ENCODE assay signal across 11 mouse cellular contexts in genomic region chr13:37821413-37821812, GRCm38 (mm10). TPM values are rescaled to one million over a fixed set of nuclear protein-coding genes. Genes with fewer than 3 reads are reported as not detected.
A peak's percentile ranks its signal among the peaks of the same experiment; 100 is the strongest.
DNase-seq lines count a peak whose midpoint lies in the region; ATAC-seq lines count a peak whose summit lies in the region.
"Had no signal": no experiment of that assay in that cellular context is flagged by ENCODE, and none has a peak within 500 bp of the region (broad histone marks: within the 10 kb centered on the region; RNA-seq: fewer than 3 reads in every experiment).

No protein-coding gene starts in this region.

- H3K9me3 ChIP-seq in heart, embryonic 11.5 days (replicated peaks; ENCODE audit: control insufficient read depth, low read length) = no peaks in the 10 kb centered on the region
- no peaks in the 10 kb centered on the region for H3K9me3 ChIP-seq in liver, embryonic 12.5 days (replicated peaks)
- H3K9me3 ChIP-seq: embryonic facial prominence, embryonic 12.5 days had no signal

- H3K4me3 ChIP-seq in heart, embryonic 11.5 days (ENCODE audit: low read depth, low read length) = no peak overlapping the region
- H3K4me3 ChIP-seq in liver, embryonic 12.5 days = no peak overlapping the region
- H3K4me3 ChIP-seq: embryonic facial prominence, embryonic 12.5 days had no signal

- ATAC-seq in heart, embryonic 11.5 days (replicated peaks; ENCODE audit: insufficient number of reproducible peaks, low FRiP score, low TSS enrichment) = peak; percentile 33; the same call in 1 of the 2 replicates
- ATAC-seq in liver, embryonic 12.5 days = no peak

- intact Hi-C loops in heart, postnatal 25 days (cut with DNase I) = loop anchor here (5.0 kb wide), 1 partner anchor 44 kb away; the partner anchor contains the start of gene Rreb1

- peaks cover 17% of the 10 kb centered on the region for H3K4me1 ChIP-seq in heart, embryonic 11.5 days (ENCODE audit: control insufficient read depth, insufficient read depth, low read length)
- H3K4me1 ChIP-seq in liver, embryonic 12.5 days = peaks cover 42% of the 10 kb centered on the region

- H3K9ac ChIP-seq in heart, embryonic 11.5 days (ENCODE audit: low read depth, low read length) = no peak overlapping the region
- H3K9ac ChIP-seq in liver, embryonic 12.5 days = peak overlapping the region; percentile 10; the same call in 1 of the 2 replicates
- H3K9ac ChIP-seq: embryonic facial prominence, embryonic 12.5 days had no signal

- WGBS in heart, embryonic 11.5 days (ENCODE audit: insufficient replicate concordance) = 17% methylated on average over 4 of the region's 4 CpGs
- 28% methylated on average over 4 of the region's 4 CpGs for WGBS in liver, embryonic 12.5 days (ENCODE audit: insufficient replicate concordance)

- H3K27me3 ChIP-seq in heart, embryonic 11.5 days (ENCODE audit: control insufficient read depth, insufficient read depth, low read length) = no peaks in the 10 kb centered on the region
- H3K27me3 ChIP-seq in liver, embryonic 12.5 days (replicated peaks) = no peaks in the 10 kb centered on the region
- H3K27me3 ChIP-seq: embryonic facial prominence, embryonic 12.5 days had no signal

- H3K36me3 ChIP-seq in heart, embryonic 11.5 days (ENCODE audit: control insufficient read depth, insufficient read depth, low read length) = no peaks in the 10 kb centered on the region
- no peaks in the 10 kb centered on the region for H3K36me3 ChIP-seq in liver, embryonic 12.5 days
- H3K36me3 ChIP-seq: embryonic facial prominence, embryonic 12.5 days had no signal

- no peak overlapping the region for H3K4me2 ChIP-seq in heart, embryonic 11.5 days
- no peak overlapping the region for H3K4me2 ChIP-seq in liver, embryonic 12.5 days
- H3K4me2 ChIP-seq: embryonic facial prominence, embryonic 12.5 days; midbrain, embryonic 11.5 days had no signal

- H3K27ac ChIP-seq in heart, embryonic 11.5 days (ENCODE audit: low read depth, low read length) = peak overlapping the region; percentile 54
- no peak overlapping the region for H3K27ac ChIP-seq in liver, embryonic 12.5 days
- H3K27ac ChIP-seq: embryonic facial prominence, embryonic 12.5 days had no signal

- no peak for DNase-seq in heart, postnatal 25 days (ENCODE audit: low spot score)
- DNase-seq in thymus, postnatal 0 days (ENCODE audit: low spot score) = peak; percentile 44
- DNase-seq in thymus, adult 18-20 months = no peak
- DNase-seq in B cell, adult 2 months = no peak
- DNase-seq in right cerebral cortex, postnatal 36 days (ENCODE audit: low spot score in 2 of 2) = no peak
- no peak for DNase-seq in right cerebral cortex, postnatal 14 days
- DNase-seq: kidney, postnatal 14 days had no signal

RNA-seq across cellular contexts. Expression of gene Rreb1, which starts 43.2 kb away (rescaled TPM):
- 11.4 and 16.6 TPM in 2 replicates for polyA plus RNA-seq in heart, embryonic 11.5 days (2014; fragmentation: Nextera tagmentation; extraction: Ambion mirVana)
- 10 to 100 TPM; 38.0 to 55.6 TPM for total RNA-seq in heart, postnatal 25 days (2021)
- 8.5 and 9.6 TPM in 2 replicates for polyA plus RNA-seq in thymus, postnatal 0 days (2015; fragmentation: Nextera tagmentation; extraction: Ambion mirVana)
- 8.8 and 10.2 TPM in 2 replicates for polyA plus RNA-seq in liver, embryonic 12.5 days (2016; fragmentation: Nextera tagmentation; extraction: Ambion mirVana)
